Mouse (Mus musculus): Measurements from ENCODE around the gene 9230104L09Rik.

9230104L09Rik gene

GRCm38 (mm10) chr2:148864966-148865365 lies at the start of gene 9230104L09Rik:
Gene 9230104L09Rik (minus strand): TSS chr2:148865038.
- no peak for DNase-seq

GRCm38 (mm10) chr2:148902286-148902685 lies 37.4 kb upstream of the 9230104L09Rik start:
- peak; percentile 39 for DNase-seq

- no peak for DNase-seq
These were observed 35.5 kb upstream of the 9230104L09Rik start for GRCm38 (mm10) chr2:148900305-148900704.

- DNase-seq: no peak
These were observed 31.4 kb upstream of the 9230104L09Rik start for GRCm38 (mm10) chr2:148896219-148896618.

- DNase-seq: no peak
These were observed 28.3 kb upstream of the 9230104L09Rik start for GRCm38 (mm10) chr2:148893107-148893506.

GRCm38 (mm10) chr2:148890021-148890851 lies 25.4 kb upstream of the 9230104L09Rik start:
- peak; percentile 28 for DNase-seq

- no peak for DNase-seq
These were observed 24.6 kb upstream of the 9230104L09Rik start for GRCm38 (mm10) chr2:148889331-148890010.

GRCm38 (mm10) chr2:148888872-148889271 lies 24.0 kb upstream of the 9230104L09Rik start:
- no peak for DNase-seq

GRCm38 (mm10) chr2:148884738-148885137 lies 19.9 kb upstream of the 9230104L09Rik start:
- no peak for DNase-seq

- DNase-seq: no peak
These were observed 14.4 kb upstream of the 9230104L09Rik start for GRCm38 (mm10) chr2:148879199-148879598.

- DNase-seq: no peak
These were observed 13.8 kb upstream of the 9230104L09Rik start for GRCm38 (mm10) chr2:148878641-148879130.

GRCm38 (mm10) chr2:148877016-148877770 lies 12.4 kb upstream of the 9230104L09Rik start:
- DNase-seq: peak; percentile 13

GRCm38 (mm10) chr2:148875335-148875811 lies 10.5 kb upstream of the 9230104L09Rik start, which contains the start of gene Cst3:
Gene Cst3 (minus strand): TSS chr2:148875692.
- peak; percentile 91 for DNase-seq

- peak; percentile 48 for DNase-seq
These were observed 9.9 kb upstream of the 9230104L09Rik start for GRCm38 (mm10) chr2:148874617-148875334.

- no peak for DNase-seq
These were observed 9.4 kb upstream of the 9230104L09Rik start for GRCm38 (mm10) chr2:148874224-148874616.

- DNase-seq: no peak
These were observed 8.0 kb upstream of the 9230104L09Rik start for GRCm38 (mm10) chr2:148872860-148873259.

- DNase-seq: no peak
These were observed 5.7 kb upstream of the 9230104L09Rik start for GRCm38 (mm10) chr2:148870526-148870925.

- DNase-seq: no peak
These were observed 4.1 kb upstream of the 9230104L09Rik start for GRCm38 (mm10) chr2:148868959-148869358.

GRCm38 (mm10) chr2:148861693-148862092 lies 3.1 kb downstream of the 9230104L09Rik start:
- no peak for DNase-seq

GRCm38 (mm10) chr2:148860993-148861392 lies 3.8 kb downstream of the 9230104L09Rik start:
- DNase-seq: no peak

GRCm38 (mm10) chr2:148857506-148857905 lies 7.3 kb downstream of the 9230104L09Rik start:
- DNase-seq: no peak
